Mouse (Mus musculus) heart, embryonic 15.5 days (tissue): ENCODE measurements around the gene Slc15a4. TPM values are rescaled to one million over a fixed set of nuclear protein-coding genes. Genes with fewer than 3 reads are reported as not detected.

Experiments
- ATAC-seq: fragments of 200-750 bp; cut with Nextera tagmentation; replicated peaks from 2 replicates; pipeline ENCODE4 v1.8.0; 2017; ENCODE audit warnings: low read depth, moderate TSS enrichment; ENCODE audit not compliant: insufficient number of reproducible peaks, insufficient read depth, low FRiP score
- H3K27ac ChIP-seq: fragments of 300-500 bp; sonication (generic); 2 replicates; pipeline ENCODE4 v1.5.1; 2015; ENCODE audit warnings: mild to moderate bottlenecking, inconsistent platforms
- H3K27me3 ChIP-seq: fragments of 300-500 bp; sonication (generic); 2 replicates; pipeline ENCODE4 v1.6.1; 2015; ENCODE audit warnings: inconsistent platforms
- H3K36me3 ChIP-seq: fragments of 300-500 bp; sonication (generic); 2 replicates; pipeline ENCODE4 v1.6.1; 2015; ENCODE audit warnings: mild to moderate bottlenecking, inconsistent platforms
- H3K4me1 ChIP-seq: fragments of 300-500 bp; sonication (generic); replicated peaks from 2 replicates; pipeline ENCODE4 v1.6.1; 2015; ENCODE audit warnings: inconsistent platforms
- H3K4me2 ChIP-seq: fragments of 300-500 bp; sonication (generic); 2 replicates; pipeline ENCODE4 v1.6.1; 2015; ENCODE audit warnings: inconsistent platforms, mild to moderate bottlenecking, moderate library complexity
- H3K4me3 ChIP-seq: fragments of 300-500 bp; sonication (generic); 2 replicates; pipeline ENCODE4 v1.5.1; 2015; ENCODE audit warnings: mild to moderate bottlenecking, inconsistent platforms
- H3K9ac ChIP-seq: fragments of 300-500 bp; sonication (generic); 2 replicates; pipeline ENCODE4 v1.6.1; 2015; ENCODE audit warnings: mild to moderate bottlenecking, inconsistent platforms
- H3K9me3 ChIP-seq: fragments of 300-500 bp; sonication (generic); replicated peaks from 2 replicates; pipeline ENCODE4 v1.6.1; 2016; ENCODE audit warnings: inconsistent platforms
- WGBS: fragments of 180-500 bp; shearing (Covaris S2); methylation state at CpG from one replicate; pipeline ENCODE4 v1.1.7; 2015; ENCODE audit warnings: mixed read lengths; 5-methylcytosine and 5-hydroxymethylcytosine counted together
- polyA plus RNA-seq: library from polyadenylated mRNA; unstranded; fragments of >200 nt; fragmentation: Nextera tagmentation; extraction: Ambion mirVana; gene quantifications from 2 replicates; pipeline ENCODE4 v1.2.1, GENCODE M21; 2015

Gene Slc15a4
- polyA plus RNA-seq, 1 experiment from 2014 or later = 16.6 TPM

DNA sequence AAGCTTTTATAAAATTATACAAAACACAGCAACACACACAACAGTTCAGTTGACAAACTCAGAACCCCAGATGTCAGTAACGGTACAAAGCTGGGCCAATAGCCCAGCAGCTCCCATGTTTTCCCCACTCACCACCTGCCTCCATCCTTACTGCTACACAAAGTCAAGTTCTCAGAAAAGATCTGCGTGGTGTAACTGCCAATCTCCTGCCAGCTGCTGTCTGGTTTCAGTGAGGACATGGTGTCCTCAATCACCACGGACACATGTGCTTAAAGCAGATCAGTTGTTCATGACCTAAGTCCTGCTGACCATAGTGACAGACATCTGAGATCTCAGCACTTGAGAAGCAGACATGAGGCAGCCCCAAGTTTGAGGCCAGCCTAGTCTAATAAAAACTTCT is 37.0 kb downstream of the Slc15a4 start:
- Histone ChIP-seq H3K4me1 (no peaks in the 10 kb centered on the region), H3K27me3 (no peaks in the 10 kb centered on the region), H3K4me3 (no peak overlapping the region), H3K27ac (no peak overlapping the region), H3K9me3 (no peaks in the 10 kb centered on the region), H3K36me3 (peaks cover 69% of the 10 kb centered on the region), H3K4me2 (no peak overlapping the region), H3K9ac (no peak overlapping the region)
- 86% methylated on average over 3 of the region's 3 CpGs for WGBS
- ATAC-seq = no peak

DNA sequence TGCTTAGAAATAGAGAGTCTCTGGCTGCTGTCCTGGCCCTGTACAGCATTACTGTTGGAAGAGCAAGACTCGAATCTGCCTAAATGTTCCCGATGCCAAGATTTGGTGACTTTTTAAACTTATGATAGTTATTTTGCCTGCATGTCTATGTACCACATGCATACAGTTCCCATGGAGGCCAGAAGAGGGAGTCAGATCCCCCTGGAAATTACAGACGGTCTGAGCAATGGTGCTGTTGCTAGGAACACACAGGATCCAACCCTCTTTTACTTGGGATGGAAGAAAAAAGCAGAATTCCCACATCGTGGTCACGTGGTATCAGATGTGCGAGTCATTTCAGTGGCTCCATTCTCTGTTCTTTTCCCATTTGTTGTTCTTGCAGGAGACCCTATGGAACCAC is 39.8 kb downstream of the Slc15a4 start:
- Histone ChIP-seq H3K9me3 (no peaks in the 10 kb centered on the region), H3K27ac (no peak overlapping the region), H3K27me3 (no peaks in the 10 kb centered on the region), H3K4me1 (no peaks in the 10 kb centered on the region), H3K4me3 (no peak overlapping the region), H3K9ac (no peak overlapping the region), H3K4me2 (no peak overlapping the region), H3K36me3 (peaks cover 48% of the 10 kb centered on the region)
- 74% methylated on average over 6 of the region's 6 CpGs for WGBS
- no peak for ATAC-seq

DNA sequence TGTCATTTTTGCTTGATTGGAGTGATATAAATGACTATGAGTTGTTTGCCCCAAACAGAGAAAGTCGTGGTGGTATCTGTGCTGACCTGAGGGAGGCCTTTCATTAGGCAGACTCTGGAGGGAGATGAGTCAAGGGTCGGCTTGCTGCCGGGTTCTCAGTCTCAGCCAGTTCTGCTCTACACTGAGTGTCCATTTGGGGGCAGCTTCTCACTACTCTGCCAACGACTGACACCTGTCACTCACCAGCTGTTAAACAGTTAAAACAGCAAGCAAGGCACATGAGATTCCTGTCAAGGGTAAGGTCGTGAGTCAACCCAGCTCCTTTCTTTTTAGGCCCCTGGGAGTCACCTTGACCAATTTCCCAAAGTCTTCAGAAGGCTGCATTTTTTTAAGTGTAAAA is 40.3 kb downstream of the Slc15a4 start:
- H3K27me3 ChIP-seq = no peaks in the 10 kb centered on the region
- H3K36me3 ChIP-seq = peaks cover 44% of the 10 kb centered on the region
- no peak overlapping the region for H3K27ac ChIP-seq
- no peak overlapping the region for H3K4me3 ChIP-seq
- H3K4me2 ChIP-seq = no peak overlapping the region
- no peaks in the 10 kb centered on the region for H3K9me3 ChIP-seq
- no peaks in the 10 kb centered on the region for H3K4me1 ChIP-seq
- H3K9ac ChIP-seq = no peak overlapping the region
- WGBS = 71% methylated on average over 5 of the region's 5 CpGs
- ATAC-seq = no peak

DNA sequence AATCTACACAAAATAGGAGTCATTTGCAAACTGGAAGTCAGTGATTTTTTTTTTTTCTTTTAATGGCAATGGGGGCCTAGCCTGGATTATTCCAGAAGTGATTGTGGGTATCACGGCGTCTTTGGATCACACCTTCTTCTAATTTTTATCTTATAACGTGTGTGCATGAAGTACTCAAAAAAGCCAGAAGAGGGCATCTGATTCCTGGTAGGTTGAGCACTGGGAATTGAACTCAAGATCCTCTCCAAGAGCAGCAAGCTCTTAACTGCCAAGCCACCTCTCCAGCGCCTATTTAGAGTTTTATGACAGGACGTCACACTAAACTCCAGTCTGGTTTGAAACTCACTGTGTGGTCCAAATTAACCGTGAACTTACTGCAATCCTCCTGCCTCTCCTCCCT is 44.8 kb downstream of the Slc15a4 start:
- no peaks in the 10 kb centered on the region for H3K4me1 ChIP-seq
- no peak overlapping the region for H3K9ac ChIP-seq
- ATAC-seq = no peak
- no peak overlapping the region for H3K27ac ChIP-seq
- no peaks in the 10 kb centered on the region for H3K9me3 ChIP-seq
- WGBS = 67% methylated on average over 6 of the region's 6 CpGs
- H3K36me3 ChIP-seq = no peaks in the 10 kb centered on the region
- no peak overlapping the region for H3K4me2 ChIP-seq
- H3K4me3 ChIP-seq = no peak overlapping the region
- H3K27me3 ChIP-seq = no peaks in the 10 kb centered on the region

DNA sequence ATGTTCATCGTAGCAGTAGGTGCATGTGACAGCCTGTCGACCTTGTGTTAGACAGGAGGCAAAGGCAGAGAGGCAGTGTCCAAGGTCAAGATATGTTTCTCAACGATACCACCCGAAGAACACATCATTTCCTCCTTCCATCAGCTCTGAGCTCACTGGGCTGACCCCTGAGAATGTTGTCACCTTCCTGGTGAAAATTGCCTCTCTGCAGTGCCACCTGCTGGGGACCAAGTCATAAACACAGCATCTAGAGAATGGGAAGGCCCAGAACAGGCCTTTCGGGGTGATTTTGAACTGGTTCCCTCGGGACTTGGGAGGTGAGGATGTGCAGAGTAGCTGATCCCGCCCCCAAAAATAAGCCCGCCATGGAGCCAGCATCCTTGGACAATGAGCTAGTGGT is 49.0 kb downstream of the Slc15a4 start:
- no peak overlapping the region for H3K4me3 ChIP-seq
- 75% methylated on average over 8 of the region's 8 CpGs for WGBS
- H3K36me3 ChIP-seq = no peaks in the 10 kb centered on the region
- H3K9ac ChIP-seq = no peak overlapping the region
- no peak overlapping the region for H3K27ac ChIP-seq
- H3K4me2 ChIP-seq = no peak overlapping the region
- no peaks in the 10 kb centered on the region for H3K27me3 ChIP-seq
- H3K9me3 ChIP-seq = no peaks in the 10 kb centered on the region
- no peak for ATAC-seq
- H3K4me1 ChIP-seq = no peaks in the 10 kb centered on the region

DNA sequence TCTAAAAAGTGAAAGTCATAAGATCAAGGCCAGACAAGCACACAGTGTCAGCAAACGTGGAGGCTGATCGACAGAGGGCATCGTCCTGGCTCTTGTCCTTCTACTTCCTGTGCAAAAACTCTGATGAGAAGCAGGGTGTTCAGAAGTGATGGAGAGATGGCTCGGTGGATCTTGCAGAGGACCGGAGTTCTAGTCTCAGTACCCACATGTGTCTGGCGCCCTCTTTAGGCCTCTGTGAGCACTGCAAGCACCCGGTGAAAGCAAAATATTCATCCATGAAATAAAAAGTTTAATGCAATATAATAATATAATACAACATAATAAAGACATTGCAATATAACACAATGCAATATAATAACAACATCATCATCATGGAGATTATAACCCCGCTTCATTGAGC is 55.3 kb downstream of the Slc15a4 start:
- Histone ChIP-seq H3K27me3 (no peaks in the 10 kb centered on the region), H3K4me1 (no peaks in the 10 kb centered on the region), H3K36me3 (no peaks in the 10 kb centered on the region), H3K4me3 (no peak overlapping the region), H3K4me2 (no peak overlapping the region), H3K27ac (no peak overlapping the region), H3K9me3 (no peaks in the 10 kb centered on the region), H3K9ac (no peak overlapping the region)
- WGBS = 51% methylated on average over 8 of the region's 8 CpGs
- ATAC-seq = no peak

DNA sequence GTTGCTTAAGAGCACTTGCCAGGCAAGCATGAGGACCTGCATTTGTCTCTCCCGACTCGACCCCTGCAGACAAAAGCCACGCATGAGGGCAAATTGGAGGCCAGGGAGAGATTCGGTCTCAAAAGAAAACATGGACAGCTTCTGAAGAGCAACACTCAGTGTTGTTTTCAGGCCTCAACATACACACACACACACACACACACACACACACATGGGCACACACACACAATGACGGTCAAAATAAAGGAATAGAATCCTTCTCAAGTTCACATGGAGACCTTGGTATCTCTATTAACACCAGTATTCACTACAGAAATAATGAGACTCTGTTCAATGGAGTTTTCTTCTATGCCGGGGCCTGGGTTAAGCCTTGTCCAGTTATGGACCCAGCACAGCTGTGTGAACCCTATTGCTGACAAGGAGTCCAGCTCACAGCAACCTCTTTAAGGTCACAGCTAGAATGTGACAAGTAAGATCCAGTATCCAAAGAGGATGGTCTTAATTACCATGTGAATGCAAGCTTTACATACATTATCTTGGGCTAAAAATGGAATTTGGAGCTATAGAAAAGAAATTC is 65.4 kb downstream of the Slc15a4 start:
- Histone ChIP-seq H3K27me3 (no peaks in the 10 kb centered on the region), H3K36me3 (no peaks in the 10 kb centered on the region), H3K27ac (no peak overlapping the region), H3K4me2 (no peak overlapping the region), H3K9ac (no peak overlapping the region), H3K9me3 (no peaks in the 10 kb centered on the region), H3K4me3 (no peak overlapping the region), H3K4me1 (no peaks in the 10 kb centered on the region)
- no peak for ATAC-seq
- 75% methylated on average over 6 of the region's 6 CpGs for WGBS

DNA sequence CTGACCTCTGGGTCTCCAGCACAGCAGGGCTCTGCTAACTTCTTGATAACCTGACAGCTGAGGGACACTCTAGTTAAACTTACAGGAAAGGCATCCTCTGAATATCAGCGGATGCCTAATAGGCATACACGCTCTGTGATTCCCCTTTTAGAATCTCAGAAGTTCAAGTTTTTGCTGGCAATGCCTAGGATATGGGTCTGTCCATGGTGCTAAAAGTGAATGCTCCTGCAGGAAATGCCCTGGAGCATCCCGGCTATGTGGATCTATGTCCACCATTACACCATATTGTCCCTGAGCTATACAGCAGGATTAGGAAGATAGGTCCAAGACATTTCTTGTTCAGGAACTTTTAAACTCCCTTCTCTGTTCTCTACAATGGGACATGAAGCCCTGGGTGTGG is 71.6 kb downstream of the Slc15a4 start:
- H3K36me3 ChIP-seq = no peaks in the 10 kb centered on the region
- H3K4me2 ChIP-seq = no peak overlapping the region
- H3K4me3 ChIP-seq = no peak overlapping the region
- H3K27me3 ChIP-seq = no peaks in the 10 kb centered on the region
- no peak for ATAC-seq
- no peaks in the 10 kb centered on the region for H3K4me1 ChIP-seq
- no peak overlapping the region for H3K27ac ChIP-seq
- 65% methylated on average over 3 of the region's 3 CpGs for WGBS
- no peak overlapping the region for H3K9ac ChIP-seq
- H3K9me3 ChIP-seq = no peaks in the 10 kb centered on the region

DNA sequence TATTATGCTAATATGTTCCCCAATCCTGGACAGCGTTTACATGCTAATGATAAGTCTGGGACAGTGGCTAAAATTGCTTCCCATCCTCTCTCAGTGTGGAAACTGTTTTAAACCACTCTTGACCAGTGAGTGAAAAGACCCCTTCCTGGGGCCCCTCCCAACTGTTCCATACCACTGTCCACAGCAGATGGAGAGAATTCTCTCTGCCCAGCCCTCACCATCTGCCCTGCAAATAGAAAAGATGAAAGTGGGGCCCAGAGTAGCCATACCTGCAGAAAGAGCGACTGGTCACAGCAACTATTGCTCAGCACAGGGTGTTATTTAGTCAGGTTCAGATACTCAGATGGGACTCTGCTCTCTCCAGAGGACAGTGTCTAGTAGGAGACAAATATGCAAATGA is 84.6 kb downstream of the Slc15a4 start:
- 72% methylated on average over 2 of the region's 2 CpGs for WGBS
- Histone ChIP-seq H3K27me3 (no peaks in the 10 kb centered on the region), H3K27ac (no peak overlapping the region), H3K4me1 (no peaks in the 10 kb centered on the region), H3K9ac (no peak overlapping the region), H3K4me2 (no peak overlapping the region), H3K36me3 (no peaks in the 10 kb centered on the region), H3K4me3 (no peak overlapping the region), H3K9me3 (no peaks in the 10 kb centered on the region)
- no peak for ATAC-seq

DNA sequence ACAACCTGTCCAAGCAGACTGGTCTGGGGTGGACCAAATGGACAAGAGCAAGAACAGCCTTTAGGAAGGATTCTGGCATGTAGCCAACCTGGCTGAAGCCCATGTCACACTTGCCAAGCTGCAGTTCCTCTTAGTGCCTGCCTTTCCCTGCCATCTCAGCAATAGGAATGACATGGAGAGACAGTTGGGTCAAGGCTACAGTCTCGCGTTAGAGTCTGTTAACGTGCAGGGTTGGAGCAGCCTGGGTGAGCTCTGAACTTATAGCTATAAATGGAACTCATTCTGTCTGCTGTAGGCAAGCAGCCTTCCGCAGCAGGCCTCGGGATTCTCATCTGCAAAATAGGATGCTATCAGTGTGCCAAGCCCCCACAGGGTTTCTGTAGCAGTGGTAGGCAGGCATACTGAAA is 86.1 kb downstream of the Slc15a4 start:
- no peak for ATAC-seq
- WGBS = 78% methylated on average over 5 of the region's 5 CpGs
- H3K9ac ChIP-seq = no peak overlapping the region
- H3K27me3 ChIP-seq = no peaks in the 10 kb centered on the region
- no peaks in the 10 kb centered on the region for H3K4me1 ChIP-seq
- H3K36me3 ChIP-seq = no peaks in the 10 kb centered on the region
- no peak overlapping the region for H3K4me2 ChIP-seq
- H3K4me3 ChIP-seq = no peak overlapping the region
- no peaks in the 10 kb centered on the region for H3K9me3 ChIP-seq
- no peak overlapping the region for H3K27ac ChIP-seq
